Mouse (Mus musculus) forebrain, embryonic 13.5 days (tissue): Measurements from ENCODE around the gene Pou2f2. TPM values are rescaled to one million over a fixed set of nuclear protein-coding genes. Genes with fewer than 3 reads are reported as not detected.
A peak's percentile ranks its signal among the peaks of the same experiment; 100 is the strongest.

Experiments used
- ATAC-seq: fragments of 200-750 bp; cut with Nextera tagmentation; 2 replicates; pipeline ENCODE4 v1.8.0; 2017
- H3K27ac ChIP-seq: fragments of 300-500 bp; sonication (generic); 2 replicates; pipeline ENCODE4 v1.5.1; 2015; ENCODE audit warnings: inconsistent platforms, mild to moderate bottlenecking, moderate library complexity
- H3K27me3 ChIP-seq: fragments of 300-500 bp; sonication (generic); 2 replicates; pipeline ENCODE4 v1.6.1; 2015; ENCODE audit warnings: mild to moderate bottlenecking, inconsistent platforms
- H3K36me3 ChIP-seq: fragments of 300-500 bp; sonication (generic); 2 replicates; pipeline ENCODE4 v1.6.1; 2015; ENCODE audit warnings: mild to moderate bottlenecking, inconsistent platforms; ENCODE audit not compliant: poor library complexity, severe bottlenecking
- H3K4me1 ChIP-seq: fragments of 300-500 bp; sonication (generic); 2 replicates; pipeline ENCODE4 v1.6.1; 2015; ENCODE audit warnings: inconsistent platforms
- H3K4me2 ChIP-seq: fragments of 300-500 bp; sonication (generic); 2 replicates; pipeline ENCODE4 v1.6.1; 2015; ENCODE audit warnings: inconsistent platforms, mild to moderate bottlenecking, moderate library complexity
- H3K4me3 ChIP-seq: fragments of 300-500 bp; sonication (generic); 2 replicates; pipeline ENCODE4 v1.5.1; 2015; ENCODE audit warnings: mild to moderate bottlenecking, inconsistent platforms
- H3K9ac ChIP-seq: fragments of 300-500 bp; sonication (generic); 2 replicates; pipeline ENCODE4 v1.6.1; 2015; ENCODE audit warnings: mild to moderate bottlenecking, inconsistent platforms
- H3K9me3 ChIP-seq: fragments of 300-500 bp; sonication (generic); replicated peaks from 2 replicates; pipeline ENCODE4 v1.6.1; 2016; ENCODE audit warnings: inconsistent platforms
- WGBS: fragments of 180-500 bp; shearing (Covaris S2); methylation state at CpG from one replicate; pipeline ENCODE4 v1.1.7; 2015; 5-methylcytosine and 5-hydroxymethylcytosine counted together
- polyA plus RNA-seq: library from polyadenylated mRNA; unstranded; fragments of >200 nt; fragmentation: Nextera tagmentation; extraction: Ambion mirVana; gene quantifications from 2 replicates; pipeline ENCODE4 v1.2.1, GENCODE M21; 2015

The Pou2f2 gene
- polyA plus RNA-seq, 1 experiment from 2014 or later = 22.2 TPM

DNA sequence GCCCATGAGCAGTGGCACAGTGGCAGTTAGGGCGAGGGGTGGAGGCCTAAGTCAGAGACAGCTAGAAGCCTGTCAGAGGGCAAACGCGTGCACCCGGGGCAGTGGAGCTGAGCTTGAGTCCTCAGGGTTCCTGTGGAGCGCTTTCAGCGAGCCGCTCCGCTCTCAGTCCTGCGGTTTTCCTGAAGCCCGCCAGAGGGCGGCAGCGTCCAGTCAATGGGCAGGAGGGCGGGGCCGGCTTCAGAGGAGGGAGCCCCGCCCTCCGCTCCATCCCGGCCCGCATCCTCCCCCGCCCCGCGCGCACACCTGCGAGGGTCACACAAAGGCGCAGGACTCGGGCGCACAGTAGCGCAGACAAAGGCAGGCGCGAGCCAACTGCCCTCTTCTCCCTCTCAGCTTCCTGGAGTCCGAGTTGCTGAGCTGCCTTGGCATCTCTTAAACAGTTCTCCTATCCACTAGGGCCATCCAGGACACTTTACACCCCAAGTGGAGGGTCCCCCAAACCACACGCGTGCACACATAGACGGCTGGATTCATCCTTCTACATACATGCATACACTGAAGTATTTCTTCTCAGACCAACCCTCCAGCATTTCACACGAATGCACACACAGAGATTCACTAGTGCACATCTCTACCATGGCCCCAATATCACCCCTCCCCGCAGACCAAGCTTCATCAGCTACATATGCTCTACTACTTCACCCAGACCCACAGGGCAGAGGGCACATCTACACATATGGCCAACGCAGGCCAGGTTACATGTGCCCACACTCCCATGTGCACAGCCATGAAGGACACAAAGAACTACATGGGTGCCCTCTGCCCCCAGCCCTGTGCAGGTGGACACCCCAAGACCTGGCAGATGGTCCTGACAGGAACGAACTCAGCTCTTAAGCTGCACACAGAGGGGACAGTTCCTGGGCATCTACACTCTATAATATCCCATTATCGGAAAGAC is 46.2 kb downstream of the Pou2f2 start:
- H3K9me3 ChIP-seq = no peaks in the 10 kb centered on the region; the same call in 1 of the 2 replicates
- ATAC-seq = peak; percentile 82
- 0 out of 2 replicates have a peak, but pooled peaks cover 4% of the 10 kb centered on the region for H3K36me3 ChIP-seq
- 0 out of 2 replicates have a peak overlapping the region, but pooled peaks have one; percentile 44 for H3K27ac ChIP-seq
- H3K9ac ChIP-seq = peak overlapping the region; percentile 52
- WGBS = 6% methylated on average over 37 of the region's 38 CpGs
- H3K4me3 ChIP-seq = peak overlapping the region; percentile 33
- H3K4me1 ChIP-seq = peaks cover 19% of the 10 kb centered on the region
- peaks cover 50% of the 10 kb centered on the region for H3K27me3 ChIP-seq
- peak overlapping the region; percentile 65 for H3K4me2 ChIP-seq

DNA sequence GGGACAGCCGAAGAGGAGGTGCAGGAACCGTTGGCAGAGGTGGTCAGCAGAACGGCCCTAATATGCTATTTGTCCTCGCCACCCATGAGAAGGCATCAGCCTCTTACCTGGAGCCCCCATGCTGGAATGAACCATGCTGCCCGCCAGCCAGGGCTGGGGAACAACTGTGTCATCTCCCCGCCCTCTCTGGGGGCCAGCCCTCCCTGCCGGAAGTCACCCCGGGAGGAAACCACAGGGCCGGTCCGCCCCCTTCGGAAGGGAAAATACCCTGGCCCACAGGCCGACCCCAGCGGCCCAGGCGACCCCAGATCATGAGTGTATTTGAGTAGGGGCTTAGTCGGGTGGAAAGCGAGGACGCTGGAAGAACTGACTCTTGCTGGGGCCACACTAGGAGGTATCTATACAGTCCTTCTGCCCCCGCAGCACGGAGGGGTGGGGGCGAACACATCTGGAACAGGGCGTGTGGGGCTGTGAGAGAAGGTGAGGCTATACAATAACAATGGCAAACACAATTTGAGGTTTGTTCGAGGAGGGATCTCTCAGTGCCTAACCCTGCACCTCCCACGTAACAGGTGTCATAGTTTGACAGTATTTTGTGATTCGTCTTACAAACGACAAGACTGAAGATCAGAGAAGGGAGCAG is 47.1 kb downstream of the Pou2f2 start:
- Histone ChIP-seq H3K4me2 (no peak overlapping the region), H3K27me3 (peaks cover 48% of the 10 kb centered on the region), H3K9me3 (no peaks in the 10 kb centered on the region; the same call in 1 of the 2 replicates), H3K4me3 (no peak overlapping the region), H3K9ac (no peak overlapping the region), H3K27ac (no peak overlapping the region), H3K4me1 (peaks cover 19% of the 10 kb centered on the region), H3K36me3 (0 out of 2 replicates have a peak, but pooled peaks cover 4% of the 10 kb centered on the region)
- ATAC-seq = peak; percentile 16; the same call in 1 of the 2 replicates
- 7% methylated on average over 25 of the region's 25 CpGs for WGBS

DNA sequence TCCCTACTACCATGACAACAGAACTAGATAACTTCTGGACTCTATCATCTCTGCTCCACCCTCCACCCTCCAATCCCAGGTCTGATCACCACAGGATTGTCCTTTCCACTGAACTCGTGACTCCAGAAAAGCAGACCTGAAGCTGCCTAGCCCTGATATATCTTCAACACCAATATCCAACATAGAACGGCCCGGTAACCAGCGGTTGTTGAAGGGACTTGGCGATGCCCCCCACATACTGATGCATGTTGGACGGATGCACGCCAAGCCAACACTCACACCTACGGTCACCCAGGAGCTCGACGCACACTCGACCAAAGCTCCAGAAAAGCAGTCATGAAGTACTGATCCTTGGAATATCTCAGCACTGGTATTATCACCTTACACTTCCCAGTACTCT is 48.3 kb downstream of the Pou2f2 start:
- H3K36me3 ChIP-seq = 0 out of 2 replicates have a peak, but pooled peaks cover 4% of the 10 kb centered on the region
- H3K27me3 ChIP-seq = peaks cover 45% of the 10 kb centered on the region
- H3K4me2 ChIP-seq = no peak overlapping the region
- no peak overlapping the region for H3K4me3 ChIP-seq
- no peak overlapping the region for H3K9ac ChIP-seq
- WGBS = 91% methylated on average over 11 of the region's 11 CpGs
- H3K9me3 ChIP-seq = no peaks in the 10 kb centered on the region; the same call in 1 of the 2 replicates
- no peak overlapping the region for H3K27ac ChIP-seq
- peaks cover 19% of the 10 kb centered on the region for H3K4me1 ChIP-seq
- ATAC-seq = no peak

DNA sequence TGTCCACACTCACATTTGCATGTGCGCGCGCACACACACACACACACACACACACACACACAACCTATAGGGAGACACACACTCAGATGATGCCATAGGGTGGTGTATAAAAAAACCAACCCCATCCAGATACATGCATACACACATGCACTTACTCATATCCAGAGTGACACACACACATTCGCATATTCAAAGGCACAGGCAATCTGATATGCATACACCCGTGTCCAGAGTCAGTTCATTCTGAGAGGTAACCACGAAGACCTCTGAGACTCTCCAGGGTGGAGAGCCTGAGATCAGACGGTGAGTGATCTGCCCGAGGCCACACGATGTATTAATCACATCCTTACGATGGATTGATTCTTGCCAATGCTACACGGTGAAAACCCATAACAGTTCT is 49.0 kb downstream of the Pou2f2 start:
- 89% methylated on average over 11 of the region's 11 CpGs for WGBS
- peaks cover 41% of the 10 kb centered on the region for H3K27me3 ChIP-seq
- no peak for ATAC-seq
- H3K27ac ChIP-seq = no peak overlapping the region
- no peak overlapping the region for H3K4me2 ChIP-seq
- no peak overlapping the region for H3K9ac ChIP-seq
- H3K4me1 ChIP-seq = peaks cover 19% of the 10 kb centered on the region
- H3K4me3 ChIP-seq = no peak overlapping the region
- no peaks in the 10 kb centered on the region; the same call in 1 of the 2 replicates for H3K9me3 ChIP-seq
- 0 out of 2 replicates have a peak, but pooled peaks cover 2% of the 10 kb centered on the region for H3K36me3 ChIP-seq

DNA sequence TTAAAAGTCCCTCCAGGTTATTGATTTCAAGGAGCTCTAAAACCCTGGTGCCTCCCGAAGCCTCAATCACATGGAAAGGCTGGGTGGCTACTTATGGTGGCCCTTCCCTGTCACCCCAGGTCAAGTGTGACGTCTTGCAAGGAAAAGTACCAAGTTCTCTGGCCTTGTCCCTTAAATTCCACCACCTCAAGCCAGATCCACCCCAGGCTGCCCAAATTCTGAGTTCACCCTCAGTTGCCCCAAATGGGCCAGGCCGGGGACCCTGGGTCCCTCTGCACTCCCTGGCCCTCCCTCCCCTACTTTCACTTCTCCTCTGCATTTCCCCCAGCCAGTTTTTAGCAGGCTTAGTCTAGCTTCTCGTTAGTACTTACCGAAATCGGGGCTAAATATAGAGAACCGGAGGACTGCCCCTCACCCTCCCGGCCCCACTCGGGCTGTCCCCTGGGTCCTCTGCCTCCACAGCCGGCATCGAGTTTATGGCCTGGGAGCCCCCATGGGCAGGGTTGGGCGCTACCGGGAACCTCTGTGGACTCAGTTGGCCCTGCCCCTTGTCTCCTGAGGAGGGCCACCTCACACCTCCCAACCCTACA is 50.0 kb downstream of the Pou2f2 start:
- H3K27ac ChIP-seq = no peak overlapping the region
- H3K9me3 ChIP-seq = no peaks in the 10 kb centered on the region
- no peak for ATAC-seq
- no peak overlapping the region for H3K9ac ChIP-seq
- peaks cover 30% of the 10 kb centered on the region for H3K27me3 ChIP-seq
- H3K4me3 ChIP-seq = no peak overlapping the region
- WGBS = 62% methylated on average over 13 of the region's 13 CpGs
- H3K4me1 ChIP-seq = peaks cover 15% of the 10 kb centered on the region
- H3K36me3 ChIP-seq = no peaks in the 10 kb centered on the region
- no peak overlapping the region for H3K4me2 ChIP-seq

DNA sequence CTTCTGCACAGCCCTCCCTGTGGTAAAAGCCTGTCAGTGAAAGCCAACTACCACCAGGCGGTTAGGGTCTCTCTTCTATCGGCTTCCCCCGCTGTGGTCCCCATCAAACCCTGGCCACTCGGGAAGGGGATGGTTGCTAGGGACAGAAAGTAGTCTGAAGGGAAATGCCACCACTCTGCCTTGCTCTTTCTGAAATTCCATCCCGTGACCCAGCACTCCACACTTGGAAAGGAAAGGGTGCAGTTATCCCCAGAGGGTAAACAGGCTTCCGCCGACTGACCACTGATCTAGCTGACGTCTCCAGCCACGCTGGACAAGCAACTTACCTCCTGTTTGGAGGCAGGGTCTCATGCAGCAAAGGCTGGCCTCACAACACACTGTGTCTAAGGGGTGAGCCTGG is 51.6 kb downstream of the Pou2f2 start:
- Histone ChIP-seq H3K4me2 (no peak overlapping the region), H3K4me3 (no peak overlapping the region), H3K27ac (no peak overlapping the region), H3K4me1 (peaks cover 5% of the 10 kb centered on the region; the same call in 1 of the 2 replicates), H3K36me3 (no peaks in the 10 kb centered on the region), H3K27me3 (peaks cover 19% of the 10 kb centered on the region), H3K9me3 (no peaks in the 10 kb centered on the region), H3K9ac (no peak overlapping the region)
- no peak for ATAC-seq
- 86% methylated on average over 9 of the region's 9 CpGs for WGBS

DNA sequence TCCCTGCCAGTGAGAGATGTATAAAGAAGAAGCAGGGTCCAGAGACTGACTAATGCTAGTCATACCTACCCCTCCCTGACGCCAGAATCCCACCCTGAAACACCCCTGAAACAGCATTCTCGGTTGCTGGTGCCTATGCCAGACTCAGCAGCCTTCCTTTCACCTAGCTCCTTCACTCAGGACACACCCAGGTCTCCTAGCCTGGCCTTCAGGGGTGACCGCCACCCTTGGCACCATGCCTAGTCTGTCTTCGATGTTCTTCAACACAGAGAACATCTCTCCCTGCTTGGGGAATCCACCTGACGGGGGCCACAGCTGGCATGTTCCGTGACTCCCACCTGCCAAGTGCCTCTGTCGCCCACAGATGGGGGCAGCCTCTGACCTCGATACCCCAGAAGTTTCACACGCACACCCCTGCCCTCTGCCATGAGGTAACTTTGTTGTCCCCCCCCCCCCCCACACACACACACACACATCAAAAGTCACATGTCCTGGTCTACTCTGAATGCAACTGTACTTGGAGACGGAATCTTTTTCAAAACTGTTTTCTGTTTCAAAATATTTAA is 53.7 kb downstream of the Pou2f2 start:
- Histone ChIP-seq H3K27ac (no peak overlapping the region), H3K9ac (no peak overlapping the region), H3K27me3 (no peaks in the 10 kb centered on the region), H3K9me3 (no peaks in the 10 kb centered on the region), H3K36me3 (no peaks in the 10 kb centered on the region), H3K4me2 (no peak overlapping the region), H3K4me1 (no peaks in the 10 kb centered on the region), H3K4me3 (no peak overlapping the region)
- ATAC-seq = no peak
- WGBS = 84% methylated on average over 10 of the region's 10 CpGs

DNA sequence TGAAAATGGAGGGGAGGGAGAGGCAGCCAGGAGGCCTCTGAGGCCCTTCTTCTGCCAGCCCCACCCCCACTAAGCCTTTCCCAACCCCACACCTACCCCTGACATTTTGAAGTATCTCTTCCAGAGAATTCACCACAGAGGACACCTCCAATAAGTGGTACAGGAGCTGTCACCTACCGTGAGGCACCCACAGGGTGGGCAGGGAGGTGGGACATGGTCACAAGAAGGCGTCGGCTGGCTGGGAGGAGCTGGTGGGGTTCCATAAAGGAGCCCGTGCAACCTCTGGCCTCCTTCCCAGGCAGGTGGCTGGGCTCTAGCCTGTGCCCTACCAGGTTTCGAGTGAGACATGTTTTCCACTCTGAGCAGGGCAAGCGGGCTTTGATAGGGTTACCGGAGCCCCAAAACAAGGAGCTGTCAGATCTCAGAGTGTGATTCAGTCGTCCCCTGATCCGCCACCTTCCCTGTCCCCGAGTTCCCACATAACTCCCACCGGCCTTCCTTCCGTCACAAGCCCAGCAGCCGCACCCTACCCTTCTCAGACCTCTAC is 58.2 kb downstream of the Pou2f2 start:
- Histone ChIP-seq H3K4me1 (no peaks in the 10 kb centered on the region), H3K36me3 (no peaks in the 10 kb centered on the region), H3K27ac (no peak overlapping the region), H3K4me3 (no peak overlapping the region), H3K9me3 (no peaks in the 10 kb centered on the region), H3K27me3 (no peaks in the 10 kb centered on the region), H3K9ac (no peak overlapping the region), H3K4me2 (no peak overlapping the region)
- 68% methylated on average over 13 of the region's 13 CpGs for WGBS
- ATAC-seq = no peak

DNA sequence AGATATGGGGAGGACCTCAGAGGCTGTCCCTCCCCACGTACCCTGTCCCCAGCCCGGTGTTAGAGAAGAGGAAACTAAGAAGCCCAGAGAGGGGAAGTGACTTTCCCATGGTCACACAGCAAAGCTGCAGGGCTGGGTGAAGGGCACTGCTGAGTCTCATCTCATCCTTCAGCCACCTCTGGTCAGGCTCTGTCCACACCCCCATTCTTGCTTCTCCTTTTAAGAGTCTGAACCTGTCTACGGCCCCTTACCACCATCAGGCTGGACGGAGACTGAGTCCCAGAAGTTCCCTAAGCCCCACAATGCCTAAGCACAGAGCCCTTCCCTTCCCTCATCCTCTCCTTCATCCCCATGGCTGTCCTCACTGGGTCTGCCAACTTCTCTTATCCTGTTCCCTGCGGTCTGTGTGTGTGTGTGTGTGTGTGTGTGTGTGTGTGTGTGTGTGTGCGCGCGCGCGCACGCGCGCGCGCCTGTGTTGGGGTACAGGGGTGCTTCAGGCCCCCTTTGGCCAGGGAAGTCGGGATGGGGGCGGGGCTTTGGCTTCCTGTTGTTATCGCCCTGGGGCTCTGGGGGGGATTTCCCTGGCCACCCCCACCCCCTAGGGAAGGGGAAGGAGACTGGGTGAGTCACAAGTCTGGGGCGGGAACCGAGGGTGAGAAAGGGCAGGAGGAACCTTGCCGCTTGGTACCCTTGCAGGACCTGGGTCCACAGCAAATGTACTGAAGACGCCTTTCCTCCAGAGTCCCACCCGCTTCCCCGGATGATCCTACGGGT is 59.3 kb downstream of the Pou2f2 start:
- H3K27ac ChIP-seq = no peak overlapping the region
- H3K27me3 ChIP-seq = no peaks in the 10 kb centered on the region
- H3K4me2 ChIP-seq = no peak overlapping the region
- ATAC-seq = no peak
- 77% methylated on average over 13 of the region's 25 CpGs for WGBS
- no peaks in the 10 kb centered on the region for H3K9me3 ChIP-seq
- no peak overlapping the region for H3K4me3 ChIP-seq
- no peaks in the 10 kb centered on the region for H3K4me1 ChIP-seq
- H3K9ac ChIP-seq = no peak overlapping the region
- H3K36me3 ChIP-seq = peaks cover 4% of the 10 kb centered on the region

DNA sequence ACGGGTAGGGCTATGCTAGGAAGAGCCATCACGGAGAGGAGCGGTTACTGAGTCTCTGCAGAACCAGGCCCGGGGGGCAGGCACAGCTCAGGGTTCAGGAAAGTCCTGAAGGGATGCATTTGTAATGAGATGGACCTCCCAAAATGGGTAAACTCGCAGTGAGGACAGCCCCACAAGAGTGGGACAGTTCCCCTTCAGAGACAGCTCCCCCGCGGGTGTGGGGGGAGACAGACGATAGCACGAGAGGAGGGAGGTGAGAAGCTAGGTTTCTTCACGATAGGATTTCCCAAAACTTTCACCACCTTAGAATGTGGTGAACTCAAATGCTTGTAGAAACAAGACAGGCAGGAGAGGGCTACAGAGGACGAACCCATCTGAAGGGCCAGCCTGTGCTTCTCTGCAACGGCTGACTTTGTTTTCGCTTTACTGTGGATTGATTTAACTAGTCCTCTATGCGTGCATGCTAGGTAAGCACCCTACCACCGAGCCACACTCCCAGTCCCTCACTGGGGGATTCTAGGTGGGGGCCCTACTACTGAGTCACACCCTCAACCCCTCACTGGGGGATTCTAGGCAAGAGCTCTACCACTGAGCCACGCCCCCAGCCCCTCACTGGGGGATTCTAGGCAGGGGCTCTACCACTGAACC is 66.4 kb downstream of the Pou2f2 start:
- Histone ChIP-seq H3K9me3 (no peaks in the 10 kb centered on the region), H3K27ac (no peak overlapping the region), H3K4me2 (no peak overlapping the region), H3K9ac (no peak overlapping the region), H3K4me3 (no peak overlapping the region), H3K4me1 (no peaks in the 10 kb centered on the region), H3K27me3 (no peaks in the 10 kb centered on the region), H3K36me3 (peaks cover 22% of the 10 kb centered on the region)
- no peak for ATAC-seq
- 92% methylated on average over 16 of the region's 16 CpGs for WGBS
